Mouse (Mus musculus): Measurements from ENCODE around the gene Inka1.

Gene Inka1

GRCm38 (mm10) chr9:107955613-107956289 lies 29.9 kb downstream of the Inka1 start:
- DNase-seq (ENCODE audit: low spot score): no peak

DNA sequence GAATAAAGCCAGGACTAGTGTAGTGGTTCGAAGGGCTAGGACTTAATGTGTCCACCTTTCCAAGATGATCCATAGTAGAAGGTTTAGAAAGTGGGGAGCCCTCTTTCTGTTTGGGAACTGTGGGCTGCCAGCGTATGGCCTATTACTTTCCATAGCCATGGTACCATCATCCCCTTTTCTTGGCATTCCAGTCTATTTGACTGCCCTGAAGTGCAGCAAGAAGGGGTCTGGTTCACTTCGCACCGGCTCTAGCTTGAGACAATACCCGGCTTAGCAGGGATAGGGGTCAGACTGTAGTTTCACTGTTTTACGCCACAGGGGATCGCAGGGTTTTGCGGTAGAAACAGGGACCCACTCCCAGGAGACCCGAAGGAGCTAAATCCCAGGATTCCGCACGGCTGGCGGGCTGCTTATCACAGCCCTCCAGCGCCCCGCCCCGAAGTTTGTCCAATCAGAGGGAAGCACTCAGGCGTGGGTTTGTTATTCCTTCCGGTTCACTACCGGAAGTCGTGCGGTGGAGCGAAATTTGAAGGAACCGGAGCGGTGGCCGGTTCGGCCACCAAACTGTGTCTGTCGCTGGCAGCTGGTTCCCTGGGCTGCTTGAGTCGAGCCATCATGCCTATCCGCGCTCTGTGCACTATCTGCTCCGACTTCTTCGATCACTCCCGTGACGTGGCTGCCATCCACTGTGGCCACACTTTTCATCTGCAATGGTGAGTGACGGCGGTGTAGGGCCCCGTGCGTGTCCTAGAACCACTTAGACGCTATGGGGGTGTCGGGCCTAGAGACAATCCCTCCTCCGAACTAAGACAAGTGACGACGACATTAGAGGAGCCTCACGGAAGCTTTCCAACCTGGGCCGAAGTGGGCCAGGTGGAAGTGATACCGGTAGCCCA lies 35.0 kb downstream of the Inka1 start:
- DNase-seq (ENCODE audit: low spot score): peak; percentile 77

DNA sequence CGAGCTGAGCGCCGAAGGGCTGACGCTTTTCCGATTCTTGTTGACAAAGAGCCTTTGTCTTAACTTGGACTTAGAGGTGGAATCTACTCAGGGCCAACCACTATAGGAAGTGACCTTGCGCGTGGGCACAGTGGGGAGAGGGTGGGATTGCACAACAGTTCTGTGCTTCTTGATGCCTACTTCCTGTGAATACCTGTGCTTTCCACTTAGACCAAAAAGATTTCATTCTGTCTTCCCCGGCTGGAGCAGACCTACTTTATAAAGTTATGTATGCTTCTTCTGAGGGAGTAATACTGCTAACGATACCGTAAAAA lies 35.8 kb downstream of the Inka1 start, which contains the start of gene Traip:
Traip (plus strand) TSS at position 215 of the 314 bp plus-strand sequence.
- no peak for DNase-seq (ENCODE audit: low spot score)

GRCm38 (mm10) chr9:107949184-107949921 lies 36.3 kb downstream of the Inka1 start:
- no peak for DNase-seq (ENCODE audit: low spot score)

GRCm38 (mm10) chr9:107947241-107948194 lies 38.2 kb downstream of the Inka1 start:
- no peak for DNase-seq (ENCODE audit: low spot score)

- no peak for DNase-seq (ENCODE audit: low spot score)
Measured at GRCm38 (mm10) chr9:107936831-107937230, 48.8 kb downstream of the Inka1 start.

GRCm38 (mm10) chr9:107936215-107936822 lies 49.4 kb downstream of the Inka1 start:
- DNase-seq (ENCODE audit: low spot score): no peak

GRCm38 (mm10) chr9:107935790-107936214 lies 49.9 kb downstream of the Inka1 start:
- DNase-seq (ENCODE audit: low spot score): no peak

DNA sequence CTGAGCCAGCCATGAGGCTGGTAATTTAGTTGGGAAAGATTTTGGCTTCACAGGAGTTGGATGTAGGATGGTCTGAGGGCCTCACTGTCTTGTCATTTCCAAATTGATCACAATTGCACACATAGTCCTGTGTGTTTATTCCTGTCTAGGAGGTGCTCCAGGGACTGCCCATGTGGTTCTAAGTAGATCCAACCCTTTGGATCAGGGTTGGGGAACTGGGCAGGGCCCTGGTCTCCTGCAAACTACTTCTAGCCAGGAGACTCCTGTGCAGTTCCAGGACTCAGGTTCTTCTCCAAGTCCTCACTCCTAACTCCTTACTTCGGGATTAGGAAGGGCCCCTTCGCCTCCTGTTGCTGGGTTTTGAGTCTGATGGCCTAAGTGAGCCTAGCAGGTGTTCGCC lies 50.3 kb downstream of the Inka1 start, which contains the start of gene Camkv:
Camkv (plus strand) TSS at position 301 of the 400 bp plus-strand sequence.
- DNase-seq (ENCODE audit: low spot score): no peak
